Mouse (Mus musculus): ENCODE measurements at regions not wholly inside any gene's neighbourhood (a gene's known extent, or its start where the extent isn't known, plus 50 kb on each side); places are given as distances from the start of the nearest gene placed in this dataset.
"Not testable (repeated sequence)": the region's sequence is repeated elsewhere in the genome, so short reads cannot be mapped to it uniquely, and the experiment has no call there.

- H3K4me3 ChIP-seq (replicated peaks); ATAC-seq (ENCODE audit: low read depth); H3K9ac ChIP-seq; DNase-seq; H3K4me1 ChIP-seq (replicated peaks); H3K27me3 ChIP-seq; H3K36me3 ChIP-seq; H3K27ac ChIP-seq; H3K4me2 ChIP-seq; H3K9me3 ChIP-seq (replicated peaks): not testable (repeated sequence)
- WGBS (ENCODE audit: insufficient replicate concordance), result 39% methylated on average over 2 of the region's 2 CpGs
These were observed 839.6 kb upstream of the Zfp386 start for GRCm38 (mm10) chr12:115207833-115208448.

GRCm38 (mm10) chr12:115222671-115223070 is 824.9 kb upstream of the Zfp386 start:
- Histone ChIP-seq H3K4me3 (replicated peaks) (no peak overlapping the region), H3K9me3 (replicated peaks) (0 out of 2 replicates have a peak, but pooled peaks cover 4% of the 10 kb centered on the region), H3K9ac (no peak overlapping the region), H3K4me1 (replicated peaks) (no peaks in the 10 kb centered on the region), H3K27ac (no peak overlapping the region), H3K4me2 (no peak overlapping the region), H3K36me3 (no peaks in the 10 kb centered on the region), H3K27me3 (no peaks in the 10 kb centered on the region)
- DNase-seq (no peak), ATAC-seq (ENCODE audit: low read depth) (no peak)
- WGBS (ENCODE audit: insufficient replicate concordance), result 35% methylated on average over 2 of the region's 2 CpGs

- H3K9ac ChIP-seq, result no peak overlapping the region
- ATAC-seq (ENCODE audit: low read depth) (no peak), DNase-seq (no peak)
- H3K27ac ChIP-seq, result no peak overlapping the region
- H3K27me3 ChIP-seq, result no peaks in the 10 kb centered on the region
- no peaks in the 10 kb centered on the region for H3K36me3 ChIP-seq
- WGBS (ENCODE audit: insufficient replicate concordance), result 47% methylated on average over 1 of the region's 1 CpGs
- H3K4me1 ChIP-seq (replicated peaks), result no peaks in the 10 kb centered on the region
- no peak overlapping the region for H3K4me2 ChIP-seq
- no peak overlapping the region for H3K4me3 ChIP-seq (replicated peaks)
- H3K9me3 ChIP-seq (replicated peaks), result 0 out of 2 replicates have a peak, but pooled peaks cover 4% of the 10 kb centered on the region
These were observed 817.6 kb upstream of the Zfp386 start for GRCm38 (mm10) chr12:115229965-115230364.

GRCm38 (mm10) chr12:115242661-115243060 is 804.9 kb upstream of the Zfp386 start:
- WGBS (ENCODE audit: insufficient replicate concordance), result 51% methylated on average over 2 of the region's 2 CpGs
- ATAC-seq (ENCODE audit: low read depth), result not testable (repeated sequence)

GRCm38 (mm10) chr12:115247298-115247697 is 800.2 kb upstream of the Zfp386 start:
- ATAC-seq (ENCODE audit: low read depth); DNase-seq; H3K4me1 ChIP-seq (replicated peaks); H3K36me3 ChIP-seq; H3K9ac ChIP-seq; H3K9me3 ChIP-seq (replicated peaks); H3K4me3 ChIP-seq (replicated peaks); H3K27me3 ChIP-seq; H3K4me2 ChIP-seq; H3K27ac ChIP-seq: not testable (repeated sequence)
- WGBS (ENCODE audit: insufficient replicate concordance), result 74% methylated on average over 3 of the region's 3 CpGs

More at GRCm38 (mm10) chr12:115242661-115243060, 804.9 kb upstream of the Zfp386 start:
- not testable (repeated sequence) for H3K9ac ChIP-seq; H3K9me3 ChIP-seq (replicated peaks); H3K27me3 ChIP-seq; H3K27ac ChIP-seq; H3K4me2 ChIP-seq; H3K4me1 ChIP-seq (replicated peaks); H3K36me3 ChIP-seq; DNase-seq; H3K4me3 ChIP-seq (replicated peaks)

- 37% methylated on average over 1 of the region's 1 CpGs for WGBS (ENCODE audit: insufficient replicate concordance)
- H3K9me3 ChIP-seq (replicated peaks), result 0 out of 2 replicates have a peak, but pooled peaks cover 7% of the 10 kb centered on the region
- H3K9ac ChIP-seq, result no peak overlapping the region
- no peak for ATAC-seq (ENCODE audit: low read depth)
- H3K36me3 ChIP-seq, result no peaks in the 10 kb centered on the region
- H3K27me3 ChIP-seq, result no peaks in the 10 kb centered on the region
- H3K4me3 ChIP-seq (replicated peaks), result no peak overlapping the region
- DNase-seq, result no peak
- H3K4me1 ChIP-seq (replicated peaks), result no peaks in the 10 kb centered on the region
- H3K4me2 ChIP-seq, result no peak overlapping the region
- H3K27ac ChIP-seq, result no peak overlapping the region
These were observed 789.7 kb upstream of the Zfp386 start for GRCm38 (mm10) chr12:115257802-115258201.

GRCm38 (mm10) chr12:115258744-115259143 is 788.8 kb upstream of the Zfp386 start:
- Histone ChIP-seq H3K4me3 (replicated peaks) (no peak overlapping the region), H3K9me3 (replicated peaks) (0 out of 2 replicates have a peak, but pooled peaks cover 7% of the 10 kb centered on the region), H3K4me1 (replicated peaks) (no peaks in the 10 kb centered on the region), H3K27ac (no peak overlapping the region), H3K27me3 (no peaks in the 10 kb centered on the region), H3K36me3 (no peaks in the 10 kb centered on the region), H3K9ac (no peak overlapping the region), H3K4me2 (no peak overlapping the region)
- WGBS (ENCODE audit: insufficient replicate concordance), result 67% methylated on average over 3 of the region's 3 CpGs
- ATAC-seq (ENCODE audit: low read depth) (no peak), DNase-seq (no peak)

- H3K27ac ChIP-seq; H3K36me3 ChIP-seq; H3K27me3 ChIP-seq; H3K9ac ChIP-seq; H3K4me2 ChIP-seq; DNase-seq; H3K4me3 ChIP-seq (replicated peaks); H3K4me1 ChIP-seq (replicated peaks); H3K9me3 ChIP-seq (replicated peaks); ATAC-seq (ENCODE audit: low read depth): not testable (repeated sequence)
These were observed 785.1 kb upstream of the Zfp386 start for GRCm38 (mm10) chr12:115262431-115262830.

GRCm38 (mm10) chr12:115276749-115277148 is 770.8 kb upstream of the Zfp386 start:
- not testable (repeated sequence) for H3K9me3 ChIP-seq (replicated peaks); H3K9ac ChIP-seq; H3K4me1 ChIP-seq (replicated peaks); ATAC-seq (ENCODE audit: low read depth); DNase-seq; H3K27ac ChIP-seq; H3K4me2 ChIP-seq; H3K27me3 ChIP-seq; H3K4me3 ChIP-seq (replicated peaks); H3K36me3 ChIP-seq
- 73% methylated on average over 1 of the region's 1 CpGs for WGBS (ENCODE audit: insufficient replicate concordance)

- not testable (repeated sequence) for H3K9ac ChIP-seq; H3K27me3 ChIP-seq; H3K4me1 ChIP-seq (replicated peaks); H3K36me3 ChIP-seq; DNase-seq; H3K27ac ChIP-seq; H3K4me3 ChIP-seq (replicated peaks); ATAC-seq (ENCODE audit: low read depth); H3K9me3 ChIP-seq (replicated peaks); H3K4me2 ChIP-seq
- WGBS (ENCODE audit: insufficient replicate concordance), result 54% methylated on average over 4 of the region's 4 CpGs
These were observed 753.8 kb upstream of the Zfp386 start for GRCm38 (mm10) chr12:115293772-115294171.

GRCm38 (mm10) chr12:115298041-115298440 is 749.5 kb upstream of the Zfp386 start:
- H3K27ac ChIP-seq; H3K36me3 ChIP-seq; DNase-seq; ATAC-seq (ENCODE audit: low read depth); H3K9ac ChIP-seq; H3K27me3 ChIP-seq; H3K4me3 ChIP-seq (replicated peaks); H3K4me1 ChIP-seq (replicated peaks); H3K9me3 ChIP-seq (replicated peaks); H3K4me2 ChIP-seq: not testable (repeated sequence)

- DNase-seq (no peak), ATAC-seq (ENCODE audit: low read depth) (peak; percentile 34; the same call in 1 of the 2 replicates)
- H3K4me2 ChIP-seq, result no peak overlapping the region
- no peak overlapping the region for H3K9ac ChIP-seq
- no peaks in the 10 kb centered on the region for H3K36me3 ChIP-seq
- no peaks in the 10 kb centered on the region for H3K27me3 ChIP-seq
- no peaks in the 10 kb centered on the region for H3K4me1 ChIP-seq (replicated peaks)
- H3K27ac ChIP-seq, result no peak overlapping the region
- H3K9me3 ChIP-seq (replicated peaks), result no peaks in the 10 kb centered on the region
- H3K4me3 ChIP-seq (replicated peaks), result no peak overlapping the region
These were observed 735.6 kb upstream of the Zfp386 start for GRCm38 (mm10) chr12:115311956-115312355.
